Mouse (Mus musculus) ES-E14 (cell line): ENCODE data around the gene Fbxo8.

Experiments
- CHD2 ChIP-seq: IDR thresholded peaks from 2 replicates; pipeline ENCODE4 v1.6.1; 2014; ENCODE audit warnings: mild to moderate bottlenecking, low read depth, low read length, inconsistent platforms
- HCFC1 ChIP-seq: IDR thresholded peaks from 2 replicates; pipeline ENCODE4 v1.6.1; 2012; ENCODE audit warnings: low read length, inconsistent platforms, borderline replicate concordance; ENCODE audit not compliant: insufficient read depth
- ZNF384 ChIP-seq: IDR thresholded peaks from 2 replicates; pipeline ENCODE4 v1.6.1; 2012; ENCODE audit warnings: low read depth, low read length, inconsistent platforms

DNA sequence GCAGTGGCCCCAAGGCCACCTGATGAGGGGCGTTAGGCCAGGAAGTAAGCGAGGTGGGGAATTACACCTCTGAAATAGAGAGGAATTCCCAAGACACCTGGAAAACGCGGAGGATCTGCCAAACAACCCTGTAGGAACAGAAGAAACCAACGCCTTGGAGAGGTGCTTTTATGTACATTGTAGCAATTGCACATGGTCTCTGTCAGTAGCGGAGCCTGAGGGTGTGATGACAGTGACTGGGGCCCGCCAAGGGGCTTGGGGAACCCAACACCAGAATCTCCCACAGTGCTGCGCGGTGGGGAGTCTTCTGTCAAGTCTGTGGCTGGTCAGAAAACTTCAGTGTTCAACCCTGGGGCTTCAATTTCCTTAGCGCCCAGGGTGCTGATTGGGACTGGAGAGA lies 72.5 kb downstream of the Fbxo8 start:
- TF ChIP-seq ZNF384, result no peak
- TF ChIP-seq HCFC1, result no peak
- no peak for TF ChIP-seq CHD2
